Mouse (Mus musculus) liver, embryonic 14.5 days (tissue): ENCODE measurements around the gene Celf1.

Experiments used
- CTCF ChIP-seq: IDR thresholded peaks from 2 replicates; pipeline ENCODE4 v1.5.1; 2016; ENCODE audit warnings: antibody characterized with exemption, low read depth, control low read depth
- EP300 ChIP-seq: IDR thresholded peaks from 2 replicates; pipeline ENCODE4 v1.6.1; 2016; ENCODE audit warnings: antibody characterized with exemption, low read depth

GRCm38 (mm10) chr2:90904856-90905224, 35.3 kb upstream of the Celf1 start:
- no peak for TF ChIP-seq CTCF
- TF ChIP-seq EP300 = no peak
